Mouse (Mus musculus): ENCODE data around the gene Ms4a4d.

Gene Ms4a4d

DNA sequence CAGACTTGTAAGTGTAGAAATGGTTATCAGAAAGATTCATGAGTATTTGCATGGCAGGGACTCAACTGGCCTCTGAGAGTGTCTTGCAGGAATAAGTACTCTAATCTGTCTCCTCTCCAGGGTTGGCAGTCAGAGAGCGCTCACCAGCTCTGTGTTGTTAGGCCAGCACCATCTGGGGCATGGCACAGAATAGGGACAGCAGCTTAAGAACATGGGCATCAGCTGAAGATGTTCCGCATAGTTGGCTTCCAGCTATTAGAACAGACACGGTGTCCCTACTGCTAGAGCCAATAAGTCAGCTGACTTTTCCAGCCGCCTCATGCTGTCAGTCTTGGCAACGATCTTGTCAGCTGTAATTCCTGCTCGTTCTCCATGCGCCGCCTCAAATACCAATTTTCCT, 38.4 kb downstream of the Ms4a4d start:
- DNase-seq (ENCODE audit: low spot score), result no peak

DNA sequence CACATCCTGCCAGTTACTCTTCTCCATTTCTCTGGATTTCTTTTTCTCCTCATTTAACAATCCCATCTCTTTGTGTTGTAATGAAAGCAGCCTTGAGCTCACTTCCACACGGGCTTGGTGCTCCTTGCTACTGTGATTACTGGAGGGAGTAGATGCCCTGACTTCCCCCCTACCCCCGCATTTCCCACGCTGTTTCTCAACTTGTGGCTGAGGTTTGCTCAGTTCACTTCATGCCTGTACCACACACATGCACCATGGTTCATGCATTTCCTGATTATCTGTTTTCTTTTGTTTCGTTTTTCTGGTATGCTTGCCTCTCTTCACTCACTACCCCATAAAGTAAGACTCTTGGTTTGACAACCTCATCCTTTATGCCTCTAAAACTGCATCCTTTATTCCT, 52.6 kb downstream of the Ms4a4d start:
- no peak for DNase-seq (ENCODE audit: low spot score)

GRCm38 (mm10) chr19:11589891-11590449, 53.4 kb downstream of the Ms4a4d start:
- DNase-seq (ENCODE audit: low spot score), result no peak

DNA sequence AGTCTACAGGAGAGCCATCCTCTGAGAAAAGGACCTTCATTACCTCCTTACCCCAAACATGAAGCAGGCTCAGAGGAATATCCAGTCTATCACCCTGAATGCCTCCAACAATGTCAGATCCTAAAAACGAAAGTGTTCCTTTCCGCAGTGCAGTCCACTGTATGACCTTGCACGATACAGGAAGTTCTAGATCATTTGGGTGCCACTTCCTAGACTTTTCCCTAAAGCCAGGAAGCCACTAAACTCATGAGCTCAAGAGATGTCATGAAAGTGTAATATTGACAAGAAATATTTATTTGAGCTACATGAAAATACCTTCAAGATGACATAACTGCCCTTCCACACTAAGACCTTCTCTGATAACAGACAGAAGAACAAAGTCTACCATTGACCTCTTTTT, 64.7 kb downstream of the Ms4a4d start:
- no peak for DNase-seq (ENCODE audit: low spot score)

DNA sequence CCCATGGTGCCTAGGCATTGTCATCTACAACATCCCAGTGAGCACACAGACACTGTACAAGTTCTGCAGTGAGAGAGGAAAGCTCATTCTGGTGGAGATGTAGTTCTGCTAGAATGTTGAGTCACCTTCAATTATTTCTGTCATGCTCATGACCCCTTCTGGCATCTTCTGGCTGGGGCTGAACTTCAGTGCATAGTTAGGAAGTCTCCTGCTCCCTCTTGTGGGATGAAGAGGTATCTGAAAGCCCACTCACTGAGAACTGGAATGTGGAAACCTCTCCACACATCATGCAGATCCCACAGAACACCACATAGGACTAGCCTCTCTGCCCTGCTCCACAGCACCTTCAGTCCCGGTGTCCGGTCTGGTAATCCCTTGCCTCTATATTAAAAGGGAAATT, 65.4 kb downstream of the Ms4a4d start:
- no peak for DNase-seq (ENCODE audit: low spot score)

GRCm38 (mm10) chr19:11604603-11605002, 68.0 kb downstream of the Ms4a4d start, which contains the start of gene Ms4a6d:
Ms4a6d (minus strand) TSS chr19:11604849.
- DNase-seq (ENCODE audit: low spot score), result no peak
